Mouse (Mus musculus) thymus, adult 2 months (tissue): ENCODE measurements around the gene Dmp1. TPM values are rescaled to one million over a fixed set of nuclear protein-coding genes. Genes with fewer than 3 reads are reported as not detected.

Experiments
- DNase-seq: peaks from one replicate; pipeline ENCODE4 v3.0.0; 2021
- H3K27ac ChIP-seq: fragments of 200-500 bp; 2 replicates; pipeline ENCODE4 v1.5.1; 2012; ENCODE audit warnings: low read length, control low read depth; ENCODE audit not compliant: control insufficient read depth, insufficient read depth
- H3K27me3 ChIP-seq: fragments of 200-500 bp; 2 replicates; pipeline ENCODE4 v1.6.1; 2012; ENCODE audit warnings: mild to moderate bottlenecking, low read length, moderate library complexity, mixed read lengths; ENCODE audit not compliant: control insufficient read depth, insufficient read depth
- H3K36me3 ChIP-seq: fragments of 200-500 bp; 2 replicates; pipeline ENCODE4 v1.6.1; 2012; ENCODE audit warnings: mild to moderate bottlenecking, low read length, moderate library complexity; ENCODE audit not compliant: control insufficient read depth, insufficient read depth
- H3K4me1 ChIP-seq: fragments of 200-500 bp; replicated peaks from 2 replicates; pipeline ENCODE4 v1.6.1; 2012; ENCODE audit warnings: low read length; ENCODE audit not compliant: control insufficient read depth, insufficient read depth
- H3K4me3 ChIP-seq: fragments of 200-500 bp; 2 replicates; pipeline ENCODE4 v1.5.1; 2012; ENCODE audit warnings: mild to moderate bottlenecking, low read length, control low read depth, moderate library complexity; ENCODE audit not compliant: control insufficient read depth, insufficient read depth
- CTCF ChIP-seq: fragments of 200-500 bp; IDR thresholded peaks from 2 replicates; pipeline ENCODE4 v1.5.1; 2012; ENCODE audit warnings: mild to moderate bottlenecking, control low read depth, low read length, moderate library complexity, borderline replicate concordance; ENCODE audit not compliant: control insufficient read depth, poor library complexity, insufficient read depth; ENCODE audit errors: extremely low read depth
- POLR2A ChIP-seq: fragments of 200-500 bp; IDR thresholded peaks from 2 replicates; pipeline ENCODE4 v1.6.1; 2012; ENCODE audit warnings: mild to moderate bottlenecking, low read length, control low read depth, moderate library complexity; ENCODE audit not compliant: control insufficient read depth, poor library complexity, insufficient read depth; ENCODE audit errors: extremely low read depth
- WGBS: fragments of 180-500 bp; shearing (Covaris S2); methylation state at CpG from one replicate; pipeline ENCODE4 v1.1.7; 2018; 5-methylcytosine and 5-hydroxymethylcytosine counted together
- polyA plus RNA-seq: library from polyadenylated mRNA; depleted of rRNA; stranded (reverse); fragments of >200 nt; gene quantifications from 2 replicates; pipeline ENCODE4 v1.2.3, GENCODE M21; 2012

The Dmp1 gene
- polyA plus RNA-seq, 1 experiment: not detected

DNA sequence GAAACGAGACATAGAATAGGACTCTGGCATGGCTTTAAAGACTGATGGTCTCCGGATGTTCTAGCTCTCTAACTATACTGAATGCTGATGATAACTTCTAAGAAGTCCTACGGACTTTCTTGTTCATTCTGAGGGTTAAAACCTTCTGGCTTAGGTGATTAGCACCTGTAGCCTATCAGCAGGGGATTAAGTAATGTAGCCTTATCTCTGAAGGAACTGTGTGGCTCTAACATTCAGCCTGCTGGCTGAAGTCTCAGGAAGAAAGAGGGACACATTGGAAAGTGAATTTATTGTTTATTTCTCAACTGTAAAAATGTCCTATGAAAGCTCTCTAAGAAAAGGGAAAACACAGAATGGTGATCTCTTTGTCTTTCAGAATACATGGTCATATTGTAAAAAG is 21.9 kb downstream of the Dmp1 start:
- no peaks in the 10 kb centered on the region for H3K4me1 ChIP-seq
- no peak overlapping the region for H3K4me3 ChIP-seq
- TF ChIP-seq CTCF: no peak
- TF ChIP-seq POLR2A: no peak
- 64% methylated on average over 3 of the region's 3 CpGs for WGBS
- H3K27me3 ChIP-seq: no peaks in the 10 kb centered on the region
- H3K36me3 ChIP-seq: no peaks in the 10 kb centered on the region
- H3K27ac ChIP-seq: no peak overlapping the region
- no peak for DNase-seq

DNA sequence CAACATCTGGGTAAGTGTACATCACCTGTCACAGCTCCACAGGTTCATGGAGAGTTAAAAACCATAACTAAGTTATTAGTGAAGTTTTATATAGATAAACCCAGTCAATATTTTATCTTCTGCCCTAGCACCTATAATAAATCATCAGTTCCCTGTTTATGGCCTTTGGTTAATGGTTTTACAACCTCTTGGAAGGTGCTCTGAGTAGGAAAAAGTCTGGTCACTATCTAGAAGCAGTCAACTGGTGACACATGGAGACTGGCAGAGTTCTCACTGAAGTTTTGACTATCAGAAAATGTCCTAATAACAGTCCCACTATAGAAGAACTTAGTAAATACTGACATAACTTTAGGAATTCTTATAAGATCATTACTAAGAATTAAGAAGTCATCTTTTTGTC is 22.3 kb downstream of the Dmp1 start:
- Histone ChIP-seq H3K27me3 (no peaks in the 10 kb centered on the region), H3K4me1 (no peaks in the 10 kb centered on the region), H3K27ac (no peak overlapping the region), H3K4me3 (no peak overlapping the region), H3K36me3 (no peaks in the 10 kb centered on the region)
- no peak for DNase-seq
- TF ChIP-seq POLR2A (no peak), CTCF (no peak)

DNA sequence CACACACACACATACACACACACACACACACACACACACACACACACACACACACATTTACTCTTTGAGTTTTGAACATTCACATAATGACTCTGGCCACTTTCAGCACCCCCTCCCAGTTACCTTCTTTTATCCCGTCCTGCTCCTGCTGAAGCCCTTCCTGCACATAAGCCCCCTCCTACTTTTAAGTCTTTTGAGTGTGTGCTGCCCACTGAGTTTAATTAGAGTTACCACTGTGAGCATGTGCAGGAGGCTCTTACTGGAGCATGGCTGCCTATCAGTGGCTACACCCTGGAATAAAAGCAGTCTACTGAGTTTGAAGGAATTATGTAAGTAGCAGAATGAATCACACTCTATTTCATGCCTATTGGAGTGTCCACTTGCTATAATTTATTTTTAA is 26.1 kb downstream of the Dmp1 start:
- H3K4me1 ChIP-seq: no peaks in the 10 kb centered on the region
- TF ChIP-seq CTCF: no peak
- no peak for TF ChIP-seq POLR2A
- no peak overlapping the region for H3K27ac ChIP-seq
- no peak overlapping the region for H3K4me3 ChIP-seq
- H3K36me3 ChIP-seq: no peaks in the 10 kb centered on the region
- H3K27me3 ChIP-seq: no peaks in the 10 kb centered on the region
- DNase-seq: no peak
- 83% methylated on average over 1 of the region's 1 CpGs for WGBS

DNA sequence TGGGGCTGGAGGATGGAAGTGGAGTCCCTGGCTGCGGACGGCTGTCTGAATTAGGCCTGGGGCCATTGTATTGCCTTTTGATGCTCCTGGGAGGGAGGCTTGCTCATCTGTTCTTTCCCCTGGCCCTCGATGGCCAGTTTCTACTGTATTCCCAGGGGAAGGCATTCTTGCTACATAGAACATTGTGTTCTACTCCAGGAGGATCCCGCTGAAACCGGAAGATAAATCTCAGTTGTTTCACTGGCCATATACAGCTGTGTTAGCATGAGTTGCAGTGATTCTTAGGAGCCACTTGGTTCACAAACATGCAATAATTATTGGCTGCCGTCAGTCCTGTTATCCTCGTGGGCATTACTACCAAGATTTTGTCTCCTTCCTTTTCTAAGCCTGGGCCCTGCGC is 34.3 kb downstream of the Dmp1 start:
- H3K4me1 ChIP-seq: no peaks in the 10 kb centered on the region
- no peaks in the 10 kb centered on the region for H3K27me3 ChIP-seq
- WGBS: 88% methylated on average over 8 of the region's 8 CpGs
- DNase-seq: no peak
- no peak for TF ChIP-seq POLR2A
- TF ChIP-seq CTCF: no peak
- H3K36me3 ChIP-seq: no peaks in the 10 kb centered on the region
- H3K27ac ChIP-seq: no peak overlapping the region
- no peak overlapping the region for H3K4me3 ChIP-seq

DNA sequence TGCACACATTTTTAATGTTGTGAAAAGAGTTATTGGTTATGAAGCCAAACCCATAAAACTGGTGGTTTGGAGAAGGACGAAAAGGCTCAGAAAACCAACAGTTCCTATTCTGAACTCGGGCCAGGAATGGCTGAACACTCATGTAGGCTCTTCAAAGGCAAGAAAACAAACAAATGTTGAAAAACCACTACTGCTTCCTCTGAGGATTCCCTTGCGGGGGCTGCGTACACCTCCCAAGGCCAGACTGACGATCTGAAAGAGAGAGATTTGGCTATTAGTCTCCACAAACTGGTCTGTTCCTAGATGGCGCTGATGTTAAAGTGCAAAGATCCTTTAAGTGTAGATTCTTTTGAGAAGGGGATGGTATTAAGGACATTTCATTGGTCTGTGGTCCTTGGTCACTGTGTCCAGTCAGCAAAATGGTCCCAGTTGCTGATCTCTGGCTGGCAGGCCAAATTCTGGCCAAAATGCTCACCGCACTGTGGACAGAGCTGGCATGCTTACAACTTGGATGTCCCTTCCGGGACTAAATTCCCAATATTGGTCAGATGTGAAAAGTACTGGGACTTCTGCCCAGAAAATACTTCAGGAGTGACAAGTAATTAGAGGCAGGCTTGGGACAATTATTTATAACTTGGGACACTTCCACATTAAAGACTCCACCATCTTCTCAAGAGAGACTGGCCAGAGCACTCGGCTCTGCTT is 37.4 kb downstream of the Dmp1 start:
- Histone ChIP-seq H3K4me1 (no peaks in the 10 kb centered on the region), H3K4me3 (no peak overlapping the region), H3K27me3 (no peaks in the 10 kb centered on the region), H3K36me3 (no peaks in the 10 kb centered on the region), H3K27ac (no peak overlapping the region)
- DNase-seq: no peak
- 86% methylated on average over 9 of the region's 9 CpGs for WGBS
- no peak for TF ChIP-seq POLR2A
- no peak for TF ChIP-seq CTCF

DNA sequence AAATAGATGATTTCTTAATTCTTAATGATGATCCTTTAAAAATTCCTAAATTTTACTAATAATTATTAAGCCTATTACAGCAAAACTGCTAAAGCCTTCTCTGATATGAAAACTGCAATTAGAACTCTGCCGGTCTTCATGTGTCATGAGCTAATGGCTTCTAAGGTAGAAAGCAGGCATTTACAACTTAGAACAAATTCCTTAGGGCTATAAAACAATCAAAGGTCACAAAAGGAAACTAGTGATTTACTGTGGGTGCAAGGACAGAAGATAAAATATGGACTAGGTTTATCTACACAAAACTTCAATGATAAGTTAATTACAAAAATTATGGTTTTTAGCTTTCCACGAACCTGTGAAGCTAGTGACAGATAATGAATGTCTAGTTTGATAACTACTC is 41.8 kb downstream of the Dmp1 start:
- WGBS: 62% methylated on average over 2 of the region's 2 CpGs
- TF ChIP-seq CTCF (no peak), POLR2A (no peak)
- no peaks in the 10 kb centered on the region for H3K4me1 ChIP-seq

DNA sequence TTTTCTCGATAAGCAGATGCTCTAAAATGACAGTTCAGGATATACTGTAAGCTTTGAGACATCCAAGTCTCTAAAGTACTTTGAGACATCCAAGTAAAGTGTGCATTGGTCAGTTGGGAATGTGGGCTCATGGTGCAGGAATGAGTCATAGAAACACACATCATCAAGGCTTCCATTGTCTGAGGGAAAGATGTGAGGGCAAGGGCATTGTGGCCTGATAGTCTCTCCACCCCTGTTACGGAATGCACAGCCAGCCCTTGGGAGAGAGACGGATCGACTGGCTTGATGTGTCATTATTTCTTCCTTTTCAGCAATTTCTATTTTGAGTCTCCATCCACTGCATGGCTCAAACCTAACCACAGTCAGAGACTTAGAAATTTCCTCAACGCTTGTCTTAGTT is 49.4 kb downstream of the Dmp1 start:
- Histone ChIP-seq H3K4me1 (no peaks in the 10 kb centered on the region), H3K4me3 (no peak overlapping the region), H3K36me3 (no peaks in the 10 kb centered on the region), H3K27me3 (no peaks in the 10 kb centered on the region), H3K27ac (no peak overlapping the region)
- no peak for TF ChIP-seq CTCF
- no peak for TF ChIP-seq POLR2A
- no peak for DNase-seq
- 80% methylated on average over 5 of the region's 5 CpGs for WGBS

More for the DNA sequence above, 41.8 kb downstream of the Dmp1 start:
- H3K4me3 ChIP-seq: no peak overlapping the region
- no peaks in the 10 kb centered on the region for H3K36me3 ChIP-seq
- H3K27me3 ChIP-seq: no peaks in the 10 kb centered on the region
- no peak for DNase-seq
- no peak overlapping the region for H3K27ac ChIP-seq
